Mouse (Mus musculus) midbrain, postnatal 0 days (tissue): Measurements from ENCODE around the gene Ncoa3. TPM values are rescaled to one million over a fixed set of nuclear protein-coding genes. Genes with fewer than 3 reads are reported as not detected.

ENCODE experiments used
- ATAC-seq: fragments of 200-750 bp; cut with Nextera tagmentation; 2 replicates; pipeline ENCODE4 v1.8.0; 2017; ENCODE audit warnings: moderate number of reproducible peaks, mild to moderate bottlenecking, moderate TSS enrichment, moderate library complexity; ENCODE audit not compliant: low FRiP score
- DNase-seq: peaks from one replicate; pipeline ENCODE4 v3.0.0-alpha.2; 2015; ENCODE audit warnings: low spot score
- H3K27ac ChIP-seq: fragments of 300-500 bp; sonication (generic); 2 replicates; pipeline ENCODE4 v1.5.1; 2014; ENCODE audit warnings: low read depth, mild to moderate bottlenecking, low read length, mixed read lengths
- H3K27me3 ChIP-seq: fragments of 300-500 bp; sonication (generic); 2 replicates; pipeline ENCODE4 v1.6.1; 2014; ENCODE audit warnings: low read length, control low read depth, mixed read lengths; ENCODE audit not compliant: insufficient read depth
- H3K36me3 ChIP-seq: fragments of 300-500 bp; sonication (generic); 2 replicates; pipeline ENCODE4 v1.6.1; 2014; ENCODE audit warnings: low read length, control low read depth, mixed read lengths; ENCODE audit not compliant: insufficient read depth
- H3K4me1 ChIP-seq: fragments of 300-500 bp; sonication (generic); 2 replicates; pipeline ENCODE4 v1.6.1; 2014; ENCODE audit warnings: mild to moderate bottlenecking, control low read depth, antibody characterized with exemption, low read length, mixed read lengths; ENCODE audit not compliant: insufficient read depth
- H3K4me2 ChIP-seq: fragments of 300-500 bp; sonication (generic); 2 replicates; pipeline ENCODE4 v1.6.1; 2014; ENCODE audit warnings: low read depth, mild to moderate bottlenecking, low read length, mixed read lengths; ENCODE audit not compliant: poor library complexity, severe bottlenecking
- H3K4me3 ChIP-seq: fragments of 300-500 bp; sonication (generic); 2 replicates; pipeline ENCODE4 v1.5.1; 2014; ENCODE audit warnings: low read depth, mild to moderate bottlenecking, low read length, moderate library complexity
- H3K9ac ChIP-seq: fragments of 300-500 bp; sonication (generic); replicated peaks from 2 replicates; pipeline ENCODE4 v1.6.1; 2014; ENCODE audit warnings: mild to moderate bottlenecking, low read length, moderate library complexity, mixed read lengths; ENCODE audit not compliant: poor library complexity, severe bottlenecking
- H3K9me3 ChIP-seq: fragments of 300-500 bp; sonication (generic); 2 replicates; pipeline ENCODE4 v1.6.1; 2016; ENCODE audit warnings: low read length, control low read depth
- CTCF ChIP-seq: IDR thresholded peaks from 2 replicates; pipeline ENCODE4 v1.5.1; 2016; ENCODE audit warnings: antibody characterized with exemption, mild to moderate bottlenecking
- WGBS: fragments of 180-500 bp; shearing (Covaris S2); extraction: QIAGEN DNeasy Blood & Tissue Kit; methylation state at CpG from one replicate; pipeline ENCODE4 v1.1.7; 2014; 5-methylcytosine and 5-hydroxymethylcytosine counted together
- polyA plus RNA-seq: library from polyadenylated mRNA; unstranded; fragments of >200 nt; fragmentation: Nextera tagmentation; extraction: Ambion mirVana; gene quantifications from 2 replicates; pipeline ENCODE4 v1.2.1, GENCODE M21; 2015
- total RNA-seq: library from RNA; depleted of rRNA; stranded (reverse); fragments of >200 nt; gene quantifications from 2 replicates; pipeline ENCODE4 v1.2.3, GENCODE M21; 2014

Gene Ncoa3
- total and polyA plus RNA-seq, 2 experiments from 2014 or later, result 14.9 to 40.9 TPM

DNA sequence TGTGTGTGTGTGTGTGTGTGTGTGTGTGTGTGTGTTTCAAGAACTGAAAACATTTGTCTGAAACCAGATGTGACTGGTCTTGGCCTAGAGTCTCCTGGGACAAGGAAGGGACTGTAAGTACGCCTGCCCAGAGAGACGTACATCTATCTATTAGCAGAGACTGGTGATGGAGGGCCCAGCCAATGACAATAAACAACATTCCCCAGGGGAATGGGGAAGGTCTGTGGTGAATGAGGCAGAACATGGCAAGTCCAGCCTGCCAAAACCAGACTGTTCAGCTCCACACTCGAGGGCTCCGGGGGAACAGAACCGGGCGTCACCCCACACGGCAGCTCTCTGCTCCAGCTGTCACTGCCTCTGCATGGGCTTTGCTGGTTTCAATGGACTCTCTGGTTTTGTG lies 110.5 kb downstream of the Ncoa3 start:
- Histone ChIP-seq H3K4me2 (no peak overlapping the region), H3K4me3 (no peak overlapping the region), H3K27me3 (no peaks in the 10 kb centered on the region), H3K9me3 (no peaks in the 10 kb centered on the region), H3K9ac (no peak overlapping the region), H3K4me1 (0 out of 2 replicates have a peak, but pooled peaks cover 3% of the 10 kb centered on the region), H3K27ac (no peak overlapping the region), H3K36me3 (no peaks in the 10 kb centered on the region)
- 66% methylated on average over 7 of the region's 7 CpGs for WGBS
- no peak for DNase-seq
- ATAC-seq, result no peak
- TF ChIP-seq CTCF, result no peak

DNA sequence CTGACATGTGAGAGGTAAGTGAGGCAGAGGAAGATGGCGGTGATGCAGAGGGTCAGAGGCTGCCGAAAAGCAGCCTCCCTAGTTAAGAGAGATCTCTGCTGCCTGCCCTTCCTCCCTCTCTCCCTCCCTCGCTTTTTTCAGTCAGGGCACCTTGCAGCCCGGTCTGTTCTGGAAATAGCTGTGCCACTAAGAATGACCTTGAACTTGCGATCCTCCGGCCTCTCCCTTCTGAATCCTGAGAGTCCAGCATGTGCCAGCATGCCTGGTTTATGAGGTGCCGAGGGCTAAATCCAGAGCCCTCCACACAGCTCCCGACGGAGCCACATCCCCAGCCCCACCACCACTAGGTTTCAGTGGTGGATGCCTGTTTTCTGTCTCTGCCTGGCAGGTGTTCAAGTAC lies 113.5 kb downstream of the Ncoa3 start:
- Histone ChIP-seq H3K4me1 (0 out of 2 replicates have a peak, but pooled peaks cover 3% of the 10 kb centered on the region), H3K9me3 (no peaks in the 10 kb centered on the region), H3K27me3 (no peaks in the 10 kb centered on the region), H3K9ac (no peak overlapping the region), H3K4me3 (no peak overlapping the region), H3K4me2 (no peak overlapping the region), H3K27ac (no peak overlapping the region), H3K36me3 (no peaks in the 10 kb centered on the region)
- WGBS, result 80% methylated on average over 9 of the region's 9 CpGs
- ATAC-seq (no peak), DNase-seq (no peak)
- no peak for TF ChIP-seq CTCF

DNA sequence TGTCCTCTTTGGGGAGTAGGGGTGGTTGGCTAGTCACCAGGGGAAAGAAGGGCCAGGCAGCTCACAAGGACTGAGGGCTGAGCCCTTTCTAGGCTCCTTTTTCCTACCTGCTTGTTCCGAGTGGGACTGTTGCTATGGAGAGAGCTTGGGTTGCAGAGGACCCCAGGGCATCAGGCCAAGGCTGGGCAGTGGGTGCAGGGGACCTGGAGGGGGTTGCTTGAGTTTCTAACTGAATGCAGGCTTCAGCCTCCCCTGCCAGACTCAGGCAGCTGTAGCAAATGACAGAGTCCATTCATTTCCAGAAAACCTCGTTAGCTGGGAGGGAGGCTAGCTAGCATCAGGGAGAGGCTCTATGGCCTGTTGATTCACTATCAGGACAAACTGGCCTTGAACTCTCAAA lies 114.2 kb downstream of the Ncoa3 start:
- H3K9me3 ChIP-seq, result no peaks in the 10 kb centered on the region
- 46% methylated on average over 2 of the region's 2 CpGs for WGBS
- DNase-seq (peak; percentile 60), ATAC-seq (no peak)
- no peak overlapping the region for H3K9ac ChIP-seq
- no peak for TF ChIP-seq CTCF
- H3K27me3 ChIP-seq, result no peaks in the 10 kb centered on the region
- no peak overlapping the region for H3K4me2 ChIP-seq
- peak overlapping the region; percentile 59; the same call in 1 of the 2 replicates for H3K27ac ChIP-seq
- no peaks in the 10 kb centered on the region for H3K36me3 ChIP-seq
- H3K4me1 ChIP-seq, result 0 out of 2 replicates have a peak, but pooled peaks cover 3% of the 10 kb centered on the region
- no peak overlapping the region for H3K4me3 ChIP-seq

DNA sequence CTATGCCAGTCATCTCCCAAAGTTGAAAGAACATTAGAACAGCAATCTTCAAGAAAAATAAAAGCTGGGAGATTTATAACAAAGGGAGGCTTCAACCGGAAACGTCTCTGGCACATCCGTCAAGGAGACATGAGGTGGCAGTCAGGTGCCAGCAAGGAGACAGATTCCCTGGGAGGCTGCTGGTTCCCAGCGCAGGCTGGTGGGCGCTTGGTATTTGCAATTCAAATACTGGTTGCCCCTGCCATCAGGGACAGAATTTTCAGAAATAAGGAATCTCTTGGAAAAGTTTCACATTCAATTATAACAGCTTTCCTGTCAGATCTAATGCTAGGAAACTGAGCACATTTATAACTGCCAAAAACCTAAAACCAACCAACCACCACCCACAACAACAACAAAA lies 115.5 kb downstream of the Ncoa3 start:
- no peak; the same call in 1 of the 2 replicates for TF ChIP-seq CTCF
- H3K9ac ChIP-seq, result no peak overlapping the region
- 0 out of 2 replicates have a peak, but pooled peaks cover 3% of the 10 kb centered on the region for H3K4me1 ChIP-seq
- H3K4me2 ChIP-seq, result no peak overlapping the region
- no peak overlapping the region for H3K4me3 ChIP-seq
- WGBS, result 46% methylated on average over 5 of the region's 5 CpGs
- ATAC-seq, result no peak
- peak overlapping the region; percentile 59; the same call in 1 of the 2 replicates for H3K27ac ChIP-seq
- H3K36me3 ChIP-seq, result no peaks in the 10 kb centered on the region
- no peak for DNase-seq
- H3K27me3 ChIP-seq, result no peaks in the 10 kb centered on the region
- no peaks in the 10 kb centered on the region for H3K9me3 ChIP-seq

DNA sequence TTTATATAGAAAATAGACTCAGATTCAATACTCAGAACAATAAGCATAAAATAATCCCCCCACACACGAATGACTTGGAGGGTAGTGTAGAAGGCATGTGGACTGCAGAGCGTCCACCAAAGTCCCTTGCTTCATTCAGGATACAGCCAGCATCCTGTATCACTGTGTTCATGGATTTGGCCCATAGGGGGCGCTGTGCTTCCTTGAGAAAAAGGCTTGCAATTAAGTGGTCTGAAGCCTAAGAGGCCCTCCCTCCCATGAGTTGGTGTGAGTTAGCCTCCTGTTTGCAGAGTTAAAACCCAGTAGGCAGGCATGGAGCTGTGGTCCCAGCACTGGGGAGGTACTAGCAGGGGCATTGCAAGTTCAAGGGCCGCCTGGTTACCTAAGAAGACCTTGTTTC lies 115.9 kb downstream of the Ncoa3 start:
- peak; percentile 91 for TF ChIP-seq CTCF
- H3K4me1 ChIP-seq, result 0 out of 2 replicates have a peak, but pooled peaks cover 3% of the 10 kb centered on the region
- no peaks in the 10 kb centered on the region for H3K27me3 ChIP-seq
- no peaks in the 10 kb centered on the region for H3K9me3 ChIP-seq
- no peak overlapping the region for H3K4me2 ChIP-seq
- ATAC-seq (no peak), DNase-seq (peak; percentile 90)
- H3K27ac ChIP-seq, result peak overlapping the region; percentile 32; the same call in 1 of the 2 replicates
- WGBS, result 30% methylated on average over 4 of the region's 4 CpGs
- H3K4me3 ChIP-seq, result no peak overlapping the region
- no peaks in the 10 kb centered on the region for H3K36me3 ChIP-seq
- no peak overlapping the region for H3K9ac ChIP-seq

DNA sequence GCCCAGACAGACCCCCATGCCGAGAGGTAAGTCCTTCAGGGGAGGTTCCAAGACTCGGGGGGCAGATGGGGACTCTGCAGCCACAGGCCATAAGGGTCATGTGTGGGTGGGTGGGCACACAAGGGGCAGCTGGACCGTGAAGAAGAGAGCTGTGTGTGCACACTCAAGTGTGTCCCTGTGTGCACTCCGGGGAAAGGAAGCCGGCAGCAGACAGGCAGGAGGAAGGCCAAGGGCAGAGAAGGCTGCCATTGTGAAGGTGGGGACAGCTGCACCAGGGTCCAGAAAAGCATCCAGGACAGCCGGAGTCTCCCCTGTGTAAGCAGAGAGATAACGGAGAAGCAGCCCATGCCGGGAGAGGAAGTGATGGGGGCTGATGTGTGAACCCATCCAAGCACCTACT lies 118.3 kb downstream of the Ncoa3 start:
- no peak for ATAC-seq
- no peaks in the 10 kb centered on the region for H3K27me3 ChIP-seq
- no peak overlapping the region for H3K4me2 ChIP-seq
- H3K9ac ChIP-seq, result no peak overlapping the region
- no peak for TF ChIP-seq CTCF
- H3K9me3 ChIP-seq, result no peaks in the 10 kb centered on the region
- H3K4me3 ChIP-seq, result no peak overlapping the region
- peaks cover 3% of the 10 kb centered on the region; the same call in 1 of the 2 replicates for H3K36me3 ChIP-seq
- 73% methylated on average over 8 of the region's 8 CpGs for WGBS
- H3K27ac ChIP-seq, result no peak overlapping the region
- H3K4me1 ChIP-seq, result 0 out of 2 replicates have a peak, but pooled peaks cover 3% of the 10 kb centered on the region
- no peak for DNase-seq
